Mouse (Mus musculus): Measurements from ENCODE around the gene Msmp.
"Not testable (repeated sequence)": the region's sequence is repeated elsewhere in the genome, so short reads cannot be mapped to it uniquely, and the experiment has no call there.

Gene Msmp

DNA sequence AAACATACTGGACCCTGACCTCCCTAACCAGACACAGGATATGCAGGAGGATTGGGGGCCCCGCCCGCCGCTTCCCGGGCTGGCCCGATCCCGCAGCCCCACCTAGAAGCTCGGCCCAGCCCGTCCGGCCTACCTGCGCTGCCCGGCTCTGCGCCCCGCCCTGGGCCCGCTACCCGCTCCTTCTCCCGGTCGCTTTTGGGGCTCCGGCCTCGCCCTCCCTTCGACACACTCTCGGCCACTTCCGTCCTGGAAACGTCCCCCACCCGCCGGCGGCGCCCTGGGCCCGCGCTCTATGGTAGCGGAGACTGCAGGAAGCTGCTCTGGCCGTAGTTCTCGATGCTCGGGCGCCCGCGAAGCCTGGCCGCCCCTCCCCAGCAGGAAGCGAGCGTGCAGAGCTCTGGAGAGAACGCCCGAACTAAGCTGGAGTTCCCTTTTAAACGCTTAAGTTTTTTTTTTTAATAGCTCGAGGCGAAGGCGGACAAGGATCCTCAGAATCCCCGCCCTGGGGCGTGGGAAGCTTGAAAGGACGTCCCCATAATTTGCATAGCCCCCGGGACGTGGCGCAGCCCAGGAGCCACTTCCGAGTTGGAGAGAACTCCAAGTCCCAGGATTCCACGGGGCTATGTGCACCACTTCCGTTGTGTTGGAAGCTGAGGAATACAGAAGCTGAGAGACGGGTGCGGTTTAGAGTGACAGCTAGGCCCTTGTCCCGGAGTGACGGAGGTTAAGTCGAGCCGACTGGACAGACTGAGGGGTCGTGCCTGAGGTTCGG lies 22.1 kb downstream of the Msmp start, which contains the start of the genes Creb3 and Tln1:
Gene Creb3, plus strand, starts transcription at position 336 of the 772 bp plus-strand sequence.
Gene Tln1, minus strand, starts transcription at position 695 of the 772 bp plus-strand sequence.
- DNase-seq (ENCODE audit: low spot score in 2 of 2), result peak; percentile 96 to 98

DNA sequence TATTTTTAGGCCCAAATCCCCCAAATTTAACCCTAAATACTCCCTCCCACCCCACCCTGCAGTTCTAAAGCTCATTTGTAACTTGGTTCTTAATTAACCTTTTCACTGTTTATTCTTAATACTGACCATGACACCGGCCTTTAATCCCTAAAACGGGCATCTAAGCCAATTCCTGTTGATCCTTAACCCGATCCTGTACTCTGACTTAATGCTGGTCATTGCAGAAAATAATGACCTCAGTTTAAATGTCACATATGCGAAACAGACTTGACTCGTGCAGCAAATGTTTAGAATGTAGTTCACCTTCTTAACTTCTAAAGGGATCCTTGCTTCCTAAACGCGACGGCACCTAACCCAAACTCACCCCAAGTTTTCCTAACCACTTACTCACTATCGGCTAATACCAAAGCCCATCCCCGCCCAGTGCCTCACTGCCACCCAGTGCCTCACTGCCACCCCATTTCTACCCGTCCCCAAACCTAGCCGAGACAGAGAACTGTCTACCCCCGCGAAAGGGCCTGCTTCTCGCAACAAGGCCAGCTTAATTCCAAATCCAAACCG lies 22.8 kb downstream of the Msmp start:
- DNase-seq (ENCODE audit: low spot score in 2 of 2), result no peak

DNA sequence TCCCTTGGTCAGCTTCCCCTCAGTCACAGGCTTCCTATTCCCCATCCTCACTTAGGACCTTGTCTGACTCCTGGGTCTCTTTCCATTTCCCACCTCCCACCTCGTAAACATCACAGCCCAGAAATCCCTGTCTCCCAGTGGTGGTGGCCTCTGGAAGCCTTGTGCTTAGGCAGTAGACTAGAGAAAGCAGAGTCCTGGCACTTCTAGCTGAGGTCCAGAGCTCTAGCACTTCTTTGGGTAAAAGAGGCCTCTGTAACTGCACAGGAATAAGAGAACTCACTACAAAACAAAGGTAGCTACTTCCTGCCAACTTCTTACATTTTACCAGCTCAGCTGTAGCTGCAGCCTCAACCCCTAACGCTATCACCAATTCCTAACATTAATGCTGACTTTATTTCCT lies 23.3 kb downstream of the Msmp start:
- no peak for DNase-seq (ENCODE audit: low spot score in 2 of 2)

DNA sequence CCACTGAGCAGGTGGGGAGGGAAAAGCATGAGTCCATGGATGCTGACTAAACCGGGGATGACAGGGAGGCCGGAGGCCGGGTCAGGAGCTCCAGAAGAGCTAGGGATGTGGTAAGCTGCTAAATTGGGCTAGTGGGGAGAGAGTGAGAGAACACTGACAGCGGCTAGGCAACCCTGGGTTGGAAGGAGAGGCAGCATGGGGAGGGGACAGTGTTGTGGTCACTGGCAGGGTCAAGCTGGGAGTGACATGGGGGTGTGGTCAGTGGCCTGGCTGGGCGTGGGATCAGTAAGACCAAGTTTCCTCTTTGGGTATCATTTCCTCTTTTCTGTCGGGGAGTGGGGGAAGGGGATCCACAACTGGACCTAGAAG lies 24.1 kb downstream of the Msmp start:
- peak; percentile 70 to 81 for DNase-seq (ENCODE audit: low spot score in 2 of 2)

DNA sequence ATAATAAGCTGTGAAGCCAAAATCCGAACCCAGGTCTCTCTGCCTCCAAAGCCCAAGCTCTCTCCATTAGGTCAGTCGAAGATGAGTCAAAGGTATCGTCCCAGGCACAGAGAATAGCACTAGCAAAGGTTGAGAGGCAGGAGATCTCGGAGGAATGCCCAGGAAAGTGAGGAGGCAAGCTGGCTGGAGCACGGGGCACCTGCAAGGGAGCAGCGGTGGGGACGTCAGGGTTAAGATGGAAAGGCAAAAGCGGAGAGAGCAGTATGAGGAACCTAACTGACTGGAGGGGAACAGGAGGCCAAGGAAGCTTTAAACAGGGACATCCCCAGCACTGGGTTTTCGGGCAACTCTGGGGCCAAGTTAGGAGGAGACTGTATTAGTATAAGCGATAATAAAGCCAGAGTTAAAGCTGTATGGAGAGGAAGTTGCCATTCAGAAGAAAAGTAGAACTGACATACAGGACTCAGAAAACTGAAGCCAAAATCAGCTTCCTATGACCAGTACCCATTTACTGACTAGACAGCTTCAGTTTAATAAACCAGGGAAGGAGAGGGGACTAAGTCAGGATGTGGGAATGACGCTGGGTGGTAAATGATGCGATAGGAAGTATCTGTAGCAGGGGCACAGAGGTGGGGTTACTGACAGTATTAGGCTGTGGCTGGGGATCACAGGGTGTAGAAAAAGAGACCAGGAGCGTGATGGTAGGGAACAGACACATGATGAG lies 24.6 kb downstream of the Msmp start:
- DNase-seq (ENCODE audit: low spot score in 2 of 2), result no peak

DNA sequence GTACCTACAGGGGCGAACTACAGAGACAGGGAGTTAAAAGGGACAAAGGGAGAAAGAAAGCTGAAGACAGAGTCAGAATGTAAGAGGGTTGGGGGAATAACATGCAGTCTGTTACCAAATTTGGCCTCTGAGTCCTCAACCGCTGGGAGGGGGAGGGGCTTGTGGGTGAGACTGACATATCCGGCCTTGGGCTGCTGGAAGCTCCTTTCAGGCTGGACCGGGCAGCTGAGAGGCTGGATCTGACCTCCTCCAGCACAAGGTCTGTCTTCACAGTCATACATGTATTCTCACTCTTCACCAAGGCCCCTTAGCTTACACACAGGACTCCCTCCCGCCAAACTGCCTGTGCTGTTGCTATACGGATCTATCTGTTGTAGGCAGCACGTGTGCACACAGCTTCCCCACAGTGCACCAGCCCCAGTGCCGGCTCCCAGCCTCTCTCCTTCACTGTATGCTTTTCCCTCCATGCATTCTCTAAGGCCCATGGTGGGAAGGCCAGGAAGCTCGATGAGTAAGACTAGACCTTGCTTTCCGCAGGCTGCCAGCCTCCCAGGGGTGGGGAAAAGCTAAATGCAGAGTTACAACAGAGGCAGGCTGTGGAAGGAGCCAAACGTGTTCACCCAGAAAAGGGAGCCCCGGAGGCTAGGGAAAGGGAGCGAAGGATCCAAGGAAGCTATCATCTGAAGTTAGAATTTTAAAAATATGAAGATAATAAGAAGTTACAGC lies 25.5 kb downstream of the Msmp start:
- peak; percentile 66 to 69 for DNase-seq (ENCODE audit: low spot score in 2 of 2)

DNA sequence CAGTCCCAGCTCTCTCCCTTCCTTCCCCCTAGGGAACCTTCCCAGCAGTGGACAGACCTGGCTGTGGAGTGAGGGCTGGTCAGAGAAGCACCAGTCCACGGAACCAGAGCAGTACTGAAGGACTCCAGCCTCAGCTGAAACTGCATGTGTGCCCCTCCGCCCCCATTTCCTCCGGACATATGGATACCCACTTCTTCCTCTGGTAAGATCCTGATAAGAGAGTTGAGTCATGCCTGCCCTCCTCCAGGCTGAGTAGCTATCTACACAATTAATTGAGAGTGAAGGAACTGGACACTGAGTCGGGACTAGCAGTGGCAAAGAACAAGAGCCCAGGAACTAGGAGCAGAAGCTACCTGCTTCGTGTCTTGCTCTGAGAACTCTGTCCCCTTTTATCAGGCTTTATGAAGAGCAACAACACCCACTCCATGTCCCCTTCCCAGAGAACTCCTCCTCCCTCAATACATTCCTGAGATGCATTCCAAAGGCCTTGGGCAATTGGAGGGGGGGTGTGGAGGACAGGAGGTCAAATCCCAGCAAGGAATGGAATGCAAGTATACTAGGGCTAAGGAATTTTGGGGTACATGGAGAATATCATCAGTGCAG lies 26.2 kb downstream of the Msmp start:
- no peak for DNase-seq (ENCODE audit: low spot score in 2 of 2)

DNA sequence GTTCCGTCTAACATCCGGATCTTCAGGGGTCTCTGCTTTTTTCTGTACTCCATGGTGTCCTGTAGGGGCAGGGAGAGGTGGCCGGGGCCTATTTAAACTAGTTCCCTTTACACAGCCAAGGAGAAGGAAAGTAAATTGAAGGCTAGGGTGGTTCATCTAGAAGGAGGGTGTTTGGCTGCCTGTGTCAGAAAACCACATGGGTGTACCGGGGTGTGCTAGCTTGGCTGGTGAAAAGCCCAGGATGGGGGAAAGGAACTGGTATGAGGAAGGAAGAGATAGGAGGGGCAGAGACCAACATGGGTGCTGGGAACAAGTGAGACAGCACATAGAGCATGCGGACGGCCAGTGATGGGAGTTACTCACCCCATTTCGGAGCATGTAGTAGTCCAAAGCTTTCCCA lies 28.4 kb downstream of the Msmp start:
- no peak for DNase-seq (ENCODE audit: low spot score in 2 of 2)

DNA sequence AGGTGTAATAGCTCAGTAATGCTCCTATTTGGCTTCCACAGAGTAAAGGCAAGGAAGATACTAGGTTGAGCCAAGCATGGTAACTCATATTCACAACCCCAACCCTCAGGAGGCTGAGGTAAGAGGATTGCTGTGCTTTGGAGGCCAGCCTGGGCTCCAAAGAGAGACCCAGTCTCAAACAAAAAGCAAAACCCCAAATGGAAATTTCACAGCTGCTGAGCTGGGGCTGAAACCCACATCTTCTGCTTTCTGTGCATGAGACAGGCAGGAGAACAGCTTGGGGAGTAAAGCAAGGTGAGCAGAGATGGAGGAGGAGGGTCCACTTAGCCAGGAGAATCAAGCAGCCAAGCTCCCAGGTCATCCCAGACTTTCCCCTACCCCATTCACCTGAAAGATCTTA lies 30.4 kb downstream of the Msmp start:
- no peak for DNase-seq (ENCODE audit: low spot score in 2 of 2)

DNA sequence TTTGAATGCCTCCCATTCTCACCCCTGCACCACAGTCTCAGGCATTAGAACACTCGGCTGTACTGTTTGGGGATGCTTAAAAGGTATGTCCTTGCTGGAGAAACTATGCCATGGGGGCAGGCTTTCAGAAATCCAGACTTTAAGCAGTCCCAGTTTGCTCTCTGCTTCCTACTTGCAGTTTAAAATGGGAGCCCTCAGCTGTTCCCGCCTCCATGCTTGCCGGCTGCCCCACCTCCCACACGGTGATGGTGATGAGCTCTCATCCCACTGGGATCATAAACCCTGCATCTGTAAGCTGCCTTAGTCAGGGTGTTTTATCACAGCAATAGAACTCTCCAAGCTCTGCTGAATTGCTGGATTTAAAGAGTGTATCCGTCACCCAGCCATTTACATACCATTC lies 31.9 kb downstream of the Msmp start:
- no peak for DNase-seq (ENCODE audit: low spot score in 2 of 2)

DNA sequence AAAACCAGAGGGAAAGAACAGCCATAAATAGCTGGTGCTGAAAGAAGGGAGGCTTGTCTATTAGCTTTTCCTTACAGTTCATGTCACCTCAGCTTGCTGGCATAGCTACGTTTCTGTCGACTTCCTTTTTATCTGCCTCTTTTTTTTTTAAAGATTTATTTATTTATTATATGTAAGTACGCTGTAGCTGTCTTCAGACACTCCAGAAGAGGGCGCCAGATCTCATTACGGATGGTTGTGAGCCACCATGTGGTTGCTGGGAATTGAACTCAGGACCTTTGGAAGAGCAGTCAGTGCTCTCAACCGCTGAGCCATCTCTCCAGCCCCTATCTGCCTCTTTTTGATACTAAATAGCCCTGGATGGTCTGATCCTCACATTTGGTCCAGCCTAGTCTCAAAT lies 32.4 kb downstream of the Msmp start:
- not testable (repeated sequence) for DNase-seq (ENCODE audit: low spot score in 2 of 2)

DNA sequence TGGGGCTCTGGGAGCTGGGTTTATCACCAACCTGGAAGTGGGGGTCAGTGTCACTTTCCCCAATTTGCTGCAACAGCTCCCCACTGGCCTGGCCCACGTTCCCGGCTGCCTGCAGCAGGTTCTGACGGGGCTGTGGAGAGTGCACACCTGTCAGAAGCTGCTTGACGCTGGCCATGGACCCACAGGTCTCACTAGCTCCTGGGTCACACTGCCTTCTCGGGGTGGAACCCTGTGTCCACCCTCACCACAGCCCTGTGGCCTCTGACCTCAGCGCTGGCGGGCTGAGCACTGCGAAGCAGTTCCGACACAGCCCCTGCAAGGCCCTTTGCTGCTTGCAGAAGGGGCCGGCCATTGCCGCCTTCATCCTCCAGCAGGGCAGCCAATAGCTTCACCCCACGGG lies 35.2 kb downstream of the Msmp start:
- DNase-seq (ENCODE audit: low spot score in 2 of 2), result no peak

DNA sequence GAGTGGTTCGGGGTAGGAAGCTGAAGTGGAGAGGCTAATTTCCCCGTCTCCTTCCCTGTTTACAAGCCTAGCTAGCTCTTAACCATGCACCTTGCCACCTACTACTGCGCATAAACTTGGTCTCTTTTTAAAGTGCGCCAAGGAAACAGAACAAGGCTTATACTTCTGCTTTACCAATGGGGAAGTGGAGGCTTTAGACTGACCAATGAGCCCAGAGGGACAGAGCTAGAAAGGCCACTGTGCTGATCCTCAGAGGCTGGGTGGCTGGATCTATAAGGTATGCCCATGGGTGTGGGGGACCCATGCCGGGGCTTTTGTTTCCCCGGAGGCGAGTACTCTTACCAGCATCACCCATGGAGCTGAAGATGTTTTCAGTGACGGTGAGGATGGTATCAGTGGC lies 37.1 kb downstream of the Msmp start:
- DNase-seq (ENCODE audit: low spot score in 2 of 2), result no peak

DNA sequence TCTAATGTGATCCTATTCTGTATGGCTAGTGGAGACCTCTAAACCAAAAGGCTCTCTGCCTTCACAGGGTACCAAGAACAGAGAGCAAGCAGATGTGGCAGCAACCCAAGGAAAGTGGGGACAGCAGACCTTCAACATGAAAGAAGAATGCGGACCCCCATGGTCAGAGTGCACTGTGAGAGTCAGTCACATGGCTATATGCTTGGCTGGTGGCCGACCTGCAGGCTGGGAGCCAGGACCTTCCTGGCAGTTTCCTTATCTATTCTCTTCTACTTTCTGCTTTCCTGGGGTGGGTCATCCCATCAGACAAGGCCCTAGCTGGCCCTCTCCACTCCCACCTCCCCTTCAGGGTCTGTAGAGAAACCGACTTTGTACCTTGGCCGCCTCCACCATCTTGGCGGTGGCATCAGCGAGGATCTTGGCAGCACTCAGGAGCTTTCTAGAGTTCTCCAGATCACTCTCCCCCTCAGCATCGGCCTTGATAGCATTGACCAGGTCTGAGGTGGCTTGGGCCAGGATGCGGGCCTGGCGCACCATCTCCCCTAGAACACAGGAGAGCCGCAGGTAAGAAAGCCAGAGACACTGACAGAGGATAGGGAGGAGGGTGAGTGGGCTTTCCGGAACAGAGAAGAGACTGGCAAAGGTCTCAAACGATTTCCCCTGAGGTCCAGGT lies 37.8 kb downstream of the Msmp start:
- no peak for DNase-seq (ENCODE audit: low spot score in 2 of 2)

DNA sequence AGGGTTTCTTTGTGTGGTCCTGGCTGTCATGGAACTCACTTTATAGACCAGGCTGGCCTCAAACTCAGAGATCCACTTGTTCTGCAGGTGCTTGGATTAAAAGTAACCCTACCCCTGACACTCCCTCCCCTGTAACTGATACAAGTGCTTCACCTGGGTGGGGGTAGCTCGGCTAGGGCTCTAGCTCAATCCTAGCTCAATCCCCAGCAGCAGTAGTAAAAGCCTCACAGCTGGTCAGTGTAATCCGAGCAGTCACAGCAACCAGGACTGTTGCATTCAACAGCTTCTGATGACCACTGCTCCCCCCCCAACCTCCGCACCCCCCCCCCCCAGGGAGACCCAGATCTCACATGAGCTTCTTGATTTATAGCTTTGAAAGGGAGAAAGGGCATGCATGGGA lies 42.2 kb downstream of the Msmp start:
- DNase-seq (ENCODE audit: low spot score in 2 of 2), result no peak

DNA sequence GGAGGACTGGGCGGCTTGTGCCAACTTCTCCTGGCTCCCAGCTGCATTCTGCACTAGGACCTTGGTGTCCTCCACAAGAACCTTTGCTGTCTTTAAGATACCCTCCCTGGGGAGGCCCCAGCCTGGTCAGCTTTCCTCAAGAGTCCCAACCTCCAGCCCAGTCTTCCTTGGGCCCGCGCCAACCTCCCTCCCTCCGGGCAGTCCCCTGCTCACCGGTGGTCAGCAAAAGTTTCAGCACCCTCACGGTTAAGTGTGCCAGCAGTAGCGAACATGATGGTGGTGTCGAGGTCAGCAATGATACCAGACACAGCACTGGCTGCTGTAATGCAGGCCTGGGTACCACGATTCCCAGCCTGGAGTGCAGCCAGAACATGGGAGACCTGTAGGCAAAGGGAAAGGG lies 48.3 kb downstream of the Msmp start:
- no peak for DNase-seq (ENCODE audit: low spot score in 2 of 2)

DNA sequence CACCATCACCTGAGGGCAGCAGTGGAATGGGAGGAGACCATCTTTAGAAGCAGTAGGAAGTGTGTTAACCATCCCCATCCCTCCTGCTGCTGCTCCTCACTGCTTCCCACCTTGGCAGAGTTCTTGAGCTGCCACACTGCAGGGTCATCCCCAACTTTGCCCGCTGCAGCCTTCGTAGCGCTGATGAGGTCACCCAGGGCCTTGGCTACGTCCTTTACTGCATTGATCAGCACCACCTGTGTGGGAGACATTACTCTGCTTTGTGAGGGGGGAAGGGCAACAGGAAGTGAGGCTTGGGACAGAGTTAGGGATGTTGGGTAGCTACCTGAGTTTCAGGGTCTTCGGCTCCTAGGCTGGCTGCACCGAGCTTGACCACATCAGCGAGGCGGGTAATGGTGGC lies 48.7 kb downstream of the Msmp start:
- no peak for DNase-seq (ENCODE audit: low spot score in 2 of 2)

DNA sequence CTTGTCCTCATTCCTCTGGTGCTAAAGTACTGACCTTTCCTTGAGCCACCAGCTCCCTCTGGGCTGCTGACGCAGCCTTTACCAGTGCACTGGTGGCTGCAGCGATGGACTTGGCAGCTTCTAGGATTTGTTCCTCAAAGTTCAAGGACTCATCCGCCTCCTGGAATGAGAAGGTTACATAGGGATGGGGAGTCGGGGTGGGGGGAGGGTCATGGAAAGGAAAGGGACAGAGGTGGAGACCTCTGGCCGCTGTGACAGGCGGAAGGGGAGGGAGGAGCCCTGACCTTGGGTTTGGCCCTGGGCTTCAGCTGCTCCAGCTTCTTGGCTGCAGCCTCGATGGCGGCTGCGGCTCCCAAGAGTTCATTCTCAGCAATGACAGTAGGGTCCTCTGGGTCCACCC lies 51.0 kb downstream of the Msmp start:
- no peak for DNase-seq (ENCODE audit: low spot score in 2 of 2)
